Mouse (Mus musculus) brain, embryonic 14.5 days (tissue): Measurements from ENCODE around the gene Pfdn6.

Experiments used
- CTCF ChIP-seq: fragments of 200-500 bp; IDR thresholded peaks from 2 replicates; pipeline ENCODE4 v1.5.1; 2012; ENCODE audit warnings: inconsistent platforms, mild to moderate bottlenecking, moderate library complexity, borderline replicate concordance; ENCODE audit not compliant: insufficient read depth, insufficient read length; ENCODE audit errors: extremely low read depth
- POLR2A ChIP-seq: fragments of 200-500 bp; IDR thresholded peaks from 2 replicates; pipeline ENCODE4 v1.6.1; 2012; ENCODE audit warnings: mild to moderate bottlenecking, inconsistent platforms, borderline replicate concordance; ENCODE audit not compliant: poor library complexity, insufficient read depth, insufficient read length, severe bottlenecking; ENCODE audit errors: extremely low read depth

DNA sequence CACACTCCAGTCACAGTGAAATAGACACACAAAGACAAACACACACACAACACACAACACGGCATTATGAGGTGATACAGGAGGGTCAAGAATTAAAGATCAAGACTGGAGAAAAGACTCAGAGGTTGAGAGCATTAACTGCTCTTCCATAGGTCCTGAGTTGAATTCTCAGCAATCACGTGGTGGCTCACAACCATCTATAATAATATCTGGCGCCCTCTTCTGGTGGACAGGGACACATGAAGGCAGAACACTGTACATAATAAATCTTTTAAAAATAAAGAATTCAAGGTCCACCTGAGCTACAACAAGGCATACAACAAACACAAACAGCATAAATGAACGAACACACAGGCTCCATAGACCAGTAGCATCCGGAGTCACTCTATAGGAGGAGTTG is 28.8 kb upstream of the Pfdn6 start:
- TF ChIP-seq CTCF (peak; percentile 42; the same call in 1 of the 2 replicates), POLR2A (no peak)
